Mouse (Mus musculus) induced T-regulatory cell, adult 2 months (primary cell): Measurements from ENCODE around the gene Obp1b.
"Not testable (repeated sequence)": the region's sequence is repeated elsewhere in the genome, so short reads cannot be mapped to it uniquely, and the experiment has no call there.

ENCODE experiments used
- DNase-seq: peaks from one replicate; pipeline ENCODE4 v3.0.0-alpha.2; 2012; ENCODE audit warnings: low read depth

Gene Obp1b

DNA sequence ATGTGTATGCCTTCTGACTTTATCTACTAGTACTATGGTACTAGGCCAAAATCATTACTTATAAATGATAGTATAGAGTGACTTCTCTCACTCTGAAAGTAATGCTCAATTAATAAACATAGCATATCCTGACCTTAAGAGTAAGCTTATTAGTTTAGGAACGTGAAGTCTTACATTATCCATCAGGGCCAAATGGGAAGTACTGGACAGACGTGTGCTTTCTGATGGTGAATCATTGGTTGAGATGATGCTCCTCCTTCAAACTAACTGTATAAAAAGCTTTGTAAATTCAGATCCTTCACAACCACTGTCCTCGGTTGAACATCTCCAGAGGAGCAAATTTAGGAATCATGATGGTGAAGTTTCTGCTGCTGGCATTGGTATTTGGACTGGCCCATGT, at the start of gene Obp1b:
TSS of gene Obp1b (plus strand) at position 301 of the 400 bp plus-strand sequence.
- not testable (repeated sequence) for DNase-seq

DNA sequence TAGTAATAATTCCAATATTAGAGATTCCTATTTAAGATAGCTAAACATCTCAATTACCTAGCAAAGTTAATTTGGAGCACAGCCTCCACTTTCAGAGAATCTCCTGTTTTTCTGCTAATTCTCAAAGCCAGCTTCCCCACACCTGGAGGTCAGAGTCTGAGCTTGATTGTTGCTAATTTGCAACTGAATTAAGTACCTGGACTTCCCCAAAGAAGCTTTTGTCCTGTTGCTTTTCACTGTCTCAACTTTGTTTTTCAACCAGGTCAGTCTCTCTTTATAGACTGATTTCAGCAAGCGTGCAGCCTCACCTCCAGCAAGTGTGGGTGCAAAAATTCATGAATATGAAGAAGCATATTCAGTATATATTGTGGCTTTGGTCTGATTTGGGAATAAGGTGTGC, 15.6 kb downstream of the Obp1b start:
- DNase-seq: not testable (repeated sequence)

GRCm38 (mm10) chrX:78202829-78203228, 16.3 kb downstream of the Obp1b start:
- DNase-seq: no peak
